Mouse (Mus musculus) small intestine, adult 2 months (tissue): ENCODE results near the gene Flrt1.

Experiments used
- CTCF ChIP-seq: fragments of 200-500 bp; IDR thresholded peaks from 2 replicates; pipeline ENCODE4 v1.5.1; 2012; ENCODE audit warnings: low read depth, mild to moderate bottlenecking, control low read depth, inconsistent platforms, low read length, moderate library complexity, mixed read lengths; ENCODE audit not compliant: insufficient replicate concordance, insufficient read length; ENCODE audit errors: extremely low read depth
- POLR2A ChIP-seq: fragments of 200-500 bp; IDR thresholded peaks from 2 replicates; pipeline ENCODE4 v1.6.1; 2012; ENCODE audit warnings: low read depth, mild to moderate bottlenecking, control low read depth, inconsistent platforms, low read length, moderate library complexity

- TF ChIP-seq CTCF, result no peak
- TF ChIP-seq POLR2A, result no peak
Measured at GRCm38 (mm10) chr19:7151300-7151926, 45.9 kb upstream of the Flrt1 start.
